Mouse (Mus musculus): ENCODE measurements around the gene Dcaf12l1.
"Not testable (repeated sequence)": the region's sequence is repeated elsewhere in the genome, so short reads cannot be mapped to it uniquely, and the experiment has no call there.

Dcaf12l1 gene

DNA sequence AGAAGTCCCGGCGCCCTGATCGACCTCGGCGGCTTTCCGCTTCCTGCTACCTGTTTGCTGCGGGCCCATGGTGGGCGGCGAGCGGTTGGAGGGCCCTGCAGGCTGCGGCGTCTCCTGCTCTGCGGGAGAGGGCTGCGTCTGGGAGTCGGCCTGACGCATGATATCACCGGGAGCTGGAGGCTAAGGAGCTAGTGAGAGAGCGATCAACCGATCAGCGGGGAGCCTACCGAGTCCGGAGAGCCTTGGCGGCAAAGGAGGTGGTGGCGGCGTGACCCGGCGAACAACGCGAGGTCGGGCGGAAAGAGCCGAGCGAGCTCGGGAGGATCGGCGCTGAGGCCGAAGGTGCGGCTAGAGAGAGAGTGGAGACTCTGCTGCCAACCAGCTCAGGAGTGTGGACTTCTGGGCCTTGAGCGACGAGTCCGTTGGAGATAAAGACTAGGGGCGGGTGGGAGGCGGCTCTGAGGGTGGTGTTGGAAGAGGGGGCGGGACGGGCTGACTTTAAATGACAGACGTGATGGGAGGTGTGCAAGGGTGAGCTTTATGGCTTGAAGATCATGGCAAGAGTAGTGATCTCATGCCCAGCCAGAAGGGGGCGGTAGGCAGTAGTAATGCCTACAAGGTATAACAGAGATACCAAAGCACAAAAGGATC lies at the start of gene Dcaf12l1:
Gene Dcaf12l1, minus strand, starts transcription at position 437 of the 651 bp plus-strand sequence.
- no peak for DNase-seq (ENCODE audit: low spot score in 2 of 2)

DNA sequence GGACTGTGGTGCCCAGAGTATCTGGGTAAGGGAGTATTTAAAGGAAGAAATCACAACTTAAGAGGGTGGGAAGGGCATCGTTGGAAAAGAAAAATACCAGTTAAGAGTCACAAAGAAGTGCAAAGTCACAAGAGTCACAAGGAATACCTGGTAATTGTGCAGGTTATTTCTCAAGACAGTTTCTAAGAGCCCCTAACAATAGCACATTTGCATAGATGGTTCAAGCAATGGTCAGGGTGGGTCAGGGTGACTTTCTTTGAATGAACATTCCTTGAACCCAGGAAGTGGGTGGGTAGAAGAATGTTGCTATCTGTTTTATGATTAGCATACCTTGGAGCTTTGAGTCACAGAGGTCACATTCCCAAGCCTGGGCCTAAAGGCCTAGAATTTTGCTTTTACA lies 19.4 kb upstream of the Dcaf12l1 start:
- DNase-seq (ENCODE audit: low spot score in 2 of 2), result not testable (repeated sequence)

DNA sequence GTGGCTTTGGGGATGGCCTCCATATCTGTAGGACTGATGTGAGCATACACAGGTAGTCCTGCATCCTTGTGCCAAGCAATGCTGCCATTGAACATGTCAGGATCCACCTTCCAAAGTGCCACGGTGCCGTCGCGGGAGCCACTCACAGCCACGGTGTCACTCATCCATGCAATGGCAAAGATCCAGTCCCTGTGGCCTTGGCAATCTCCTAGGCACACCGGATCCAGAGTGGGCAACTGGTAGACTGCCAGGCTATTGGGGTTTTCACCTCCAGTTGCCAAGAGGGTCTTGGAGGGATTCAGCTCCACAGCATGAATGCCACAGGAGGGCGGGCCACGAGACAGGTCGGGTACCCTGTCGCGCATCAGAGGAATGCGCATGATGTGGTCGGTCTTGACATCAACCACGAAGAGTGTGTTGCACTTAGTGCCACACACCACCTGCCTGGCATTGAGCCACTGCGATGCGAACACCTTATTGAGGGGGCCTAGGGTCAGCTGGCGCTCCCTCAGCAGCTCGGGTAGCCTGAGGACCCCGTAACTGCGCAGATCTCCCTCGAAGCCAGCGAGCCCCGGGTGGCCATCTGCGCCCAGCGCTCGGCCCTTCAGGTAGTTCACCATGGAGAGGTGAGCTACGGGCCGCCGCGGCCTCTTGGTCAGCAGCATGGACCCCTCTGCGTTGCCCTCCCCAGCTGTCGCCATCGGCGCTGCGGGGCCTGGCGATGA lies 799 bp downstream of the Dcaf12l1 start:
- no peak for DNase-seq (ENCODE audit: low spot score in 2 of 2)

Measured in spleen, postnatal 36 days (tissue).